Mouse (Mus musculus) myocyte (in vitro differentiated cells): ENCODE measurements around the gene Vgll2. TPM values are rescaled to one million over a fixed set of nuclear protein-coding genes. Genes with fewer than 3 reads are reported as not detected.

Experiments used
- H3K27me3 ChIP-seq: one replicate; pipeline ENCODE4 v1.6.1; 2011; ENCODE audit not compliant: control insufficient read depth, insufficient read depth, insufficient read length
- H3K36me3 ChIP-seq: one replicate; pipeline ENCODE4 v1.6.1; 2011; ENCODE audit not compliant: control insufficient read depth, insufficient read depth
- H3K4me2 ChIP-seq: one replicate; pipeline ENCODE4 v1.6.1; 2011; ENCODE audit warnings: low read depth, control low read depth
- H3K4me3 ChIP-seq: one replicate; pipeline ENCODE4 v1.5.1; 2011; ENCODE audit warnings: mild to moderate bottlenecking, control low read depth, moderate library complexity
- H3K79me2 ChIP-seq: one replicate; pipeline ENCODE4 v1.6.1; 2011; ENCODE audit not compliant: control insufficient read depth, insufficient read depth
- H3ac ChIP-seq: one replicate; pipeline ENCODE4 v1.6.1; 2011; ENCODE audit not compliant: control insufficient read depth, insufficient read length
- CEBPB ChIP-seq: IDR thresholded peaks from 2 replicates; pipeline ENCODE4 v1.6.1; 2011; ENCODE audit warnings: mild to moderate bottlenecking, moderate library complexity; ENCODE audit not compliant: poor library complexity, insufficient read depth, severe bottlenecking
- E2F4 ChIP-seq: IDR thresholded peaks from one replicate; pipeline ENCODE4 v1.6.1; 2011; ENCODE audit warnings: mild to moderate bottlenecking, control low read depth, moderate library complexity; ENCODE audit not compliant: insufficient read depth
- MAX ChIP-seq: IDR thresholded peaks from one replicate; pipeline ENCODE4 v1.6.1; 2011; ENCODE audit warnings: low read depth, mild to moderate bottlenecking, control low read depth
- MYOD1 ChIP-seq, 3 experiments: IDR thresholded peaks; one replicate each; pipeline ENCODE4 v1.6.1; 2011; ENCODE audit warnings: control low read depth in 2 of 3, low read depth in 2 of 3, mild to moderate bottlenecking in 2 of 3, moderate library complexity in 1 of 3; ENCODE audit not compliant: insufficient read length in 2 of 3, control insufficient read depth in 1 of 3
- MYOG ChIP-seq, 3 experiments: IDR thresholded peaks; one replicate each; pipeline ENCODE4 v1.6.1; 2011; ENCODE audit warnings: control low read depth in 2 of 3, low read depth in 2 of 3, mild to moderate bottlenecking in 2 of 3; ENCODE audit not compliant: insufficient read length in 2 of 3, control insufficient read depth in 1 of 3, insufficient read depth in 1 of 3
- POLR2A ChIP-seq: IDR thresholded peaks from one replicate; pipeline ENCODE4 v1.6.1; 2011; ENCODE audit warnings: low read depth, mild to moderate bottlenecking, control low read depth, moderate library complexity; ENCODE audit not compliant: insufficient read length
- POLR2AphosphoS2 ChIP-seq: IDR thresholded peaks from one replicate; pipeline ENCODE4 v1.6.1; 2011; ENCODE audit warnings: low read depth, control low read depth; ENCODE audit not compliant: insufficient read length
- REST ChIP-seq: IDR thresholded peaks from one replicate; pipeline ENCODE4 v1.6.1; 2011; ENCODE audit warnings: mild to moderate bottlenecking, control low read depth, moderate library complexity; ENCODE audit not compliant: insufficient read depth, insufficient read length
- SRF ChIP-seq: IDR thresholded peaks from one replicate; pipeline ENCODE4 v1.6.1; 2011; ENCODE audit warnings: low read depth; ENCODE audit not compliant: control insufficient read depth, insufficient read length
- TCF12 ChIP-seq: IDR thresholded peaks from one replicate; pipeline ENCODE4 v1.6.1; 2011; ENCODE audit warnings: mild to moderate bottlenecking, control low read depth; ENCODE audit not compliant: poor library complexity, insufficient read depth, severe bottlenecking
- TCF3 ChIP-seq: IDR thresholded peaks from one replicate; pipeline ENCODE4 v1.6.1; 2011; ENCODE audit warnings: low read depth, control low read depth; ENCODE audit not compliant: insufficient read length
- USF1 ChIP-seq: IDR thresholded peaks from one replicate; pipeline ENCODE4 v1.6.1; 2011; ENCODE audit warnings: low read depth, mild to moderate bottlenecking, control low read depth, moderate library complexity
- polyA plus RNA-seq: library from polyadenylated mRNA; unstranded; fragments of >200 nt; fragmentation: generic; extraction: Trizol; gene quantifications from one replicate; pipeline ENCODE4 v1.2.1, GENCODE M21; 2012; ENCODE audit warnings: missing spikeins

Vgll2 gene
- polyA plus RNA-seq, 1 experiment = 23.1 TPM

- Histone ChIP-seq H3K27me3 (no peaks in the 10 kb centered on the region), H3K4me2 (peak overlapping the region; percentile 66)
These were observed 7.2 kb downstream of the Vgll2 start for GRCm38 (mm10) chr10:52029421-52030080.

GRCm38 (mm10) chr10:52033729-52034128, 11.4 kb downstream of the Vgll2 start:
- no peak overlapping the region for H3K4me3 ChIP-seq
- H3K27me3 ChIP-seq = no peaks in the 10 kb centered on the region

More at GRCm38 (mm10) chr10:52029421-52030080, 7.2 kb downstream of the Vgll2 start:
- Histone ChIP-seq H3K4me3 (no peak overlapping the region), H3K36me3 (no peaks in the 10 kb centered on the region), H3K79me2 (no peaks in the 10 kb centered on the region), H3ac (no peak overlapping the region)
- TF ChIP-seq CEBPB = peak; percentile 81
- no peak for TF ChIP-seq MAX
- peak; percentile 71 to 95 (median 72) for TF ChIP-seq MYOG (IDR thresholded peaks at IDR 0.05; ENCODE audit: control insufficient read depth in 1 of 3, insufficient read depth in 1 of 3, insufficient read length in 2 of 3, low read depth in 2 of 3)
- peak; percentile 61 to 94 (median 94) for TF ChIP-seq MYOD1 (IDR thresholded peaks at IDR 0.05; ENCODE audit: control insufficient read depth in 1 of 3, insufficient read length in 2 of 3, low read depth in 2 of 3)
- TF ChIP-seq TCF3 = peak; percentile 93
- TF ChIP-seq TCF12 = peak; percentile 95

GRCm38 (mm10) chr10:52039392-52039791, 17.1 kb downstream of the Vgll2 start:
- no peak overlapping the region for H3K4me2 ChIP-seq
- no peaks in the 10 kb centered on the region for H3K27me3 ChIP-seq
- H3K36me3 ChIP-seq = no peaks in the 10 kb centered on the region
- no peak overlapping the region for H3ac ChIP-seq
- peak; percentile 65 for TF ChIP-seq TCF3
- TF ChIP-seq CEBPB = no peak
- TF ChIP-seq TCF12 = peak; percentile 27
- TF ChIP-seq MAX = no peak
- TF ChIP-seq POLR2AphosphoS2 = no peak
- TF ChIP-seq POLR2A = no peak
- TF ChIP-seq E2F4 = no peak
- TF ChIP-seq MYOG (IDR thresholded peaks at IDR 0.05; ENCODE audit: control insufficient read depth in 1 of 3, insufficient read depth in 1 of 3, insufficient read length in 2 of 3, low read depth in 2 of 3) = peak in 2 of 3 experiments; percentile 77 to 93
- peak; percentile 24 for TF ChIP-seq SRF
- peak in 2 of 3 experiments; percentile 89 for TF ChIP-seq MYOD1 (IDR thresholded peaks at IDR 0.05; ENCODE audit: control insufficient read depth in 1 of 3, insufficient read length in 2 of 3, low read depth in 2 of 3)
- no peak for TF ChIP-seq USF1
- no peak for TF ChIP-seq REST
- no peaks in the 10 kb centered on the region for H3K79me2 ChIP-seq
- H3K4me3 ChIP-seq = no peak overlapping the region

More at GRCm38 (mm10) chr10:52033729-52034128, 11.4 kb downstream of the Vgll2 start:
- no peaks in the 10 kb centered on the region for H3K79me2 ChIP-seq
- no peak overlapping the region for H3K4me2 ChIP-seq
- H3K36me3 ChIP-seq = no peaks in the 10 kb centered on the region
- no peak overlapping the region for H3ac ChIP-seq
- TF ChIP-seq SRF (peak; percentile 87), MAX (no peak)

- Histone ChIP-seq H3ac (no peak overlapping the region), H3K79me2 (no peaks in the 10 kb centered on the region), H3K27me3 (no peaks in the 10 kb centered on the region), H3K36me3 (no peaks in the 10 kb centered on the region), H3K4me3 (no peak overlapping the region), H3K4me2 (no peak overlapping the region)
- TF ChIP-seq POLR2AphosphoS2 (no peak), REST (no peak), E2F4 (no peak), POLR2A (no peak), TCF3 (no peak), MAX (no peak), CEBPB (no peak), MYOG (IDR thresholded peaks at IDR 0.05; ENCODE audit: control insufficient read depth in 1 of 3, insufficient read depth in 1 of 3, insufficient read length in 2 of 3, low read depth in 2 of 3) (no peak), MYOD1 (IDR thresholded peaks at IDR 0.05; ENCODE audit: control insufficient read depth in 1 of 3, insufficient read length in 2 of 3, low read depth in 2 of 3) (no peak), TCF12 (no peak)
These were observed 20.8 kb downstream of the Vgll2 start for GRCm38 (mm10) chr10:52043086-52043485.

- TF ChIP-seq MYOD1 (IDR thresholded peaks at IDR 0.05; ENCODE audit: control insufficient read depth in 1 of 3, insufficient read length in 2 of 3, low read depth in 2 of 3) = no peak
- Histone ChIP-seq H3K36me3 (no peaks in the 10 kb centered on the region), H3K4me3 (no peak overlapping the region), H3K27me3 (no peaks in the 10 kb centered on the region), H3K4me2 (peak overlapping the region; percentile 31), H3ac (no peak overlapping the region), H3K79me2 (no peaks in the 10 kb centered on the region)
These were observed 26.0 kb downstream of the Vgll2 start for GRCm38 (mm10) chr10:52048287-52048686.
